Mouse (Mus musculus): ENCODE measurements at regions not wholly inside any gene's neighbourhood (a gene's known extent, or its start where the extent isn't known, plus 50 kb on each side); places are given as distances from the start of the nearest gene placed in this dataset.
"Not testable (repeated sequence)": the region's sequence is repeated elsewhere in the genome, so short reads cannot be mapped to it uniquely, and the experiment has no call there.

GRCm38 (mm10) chr9:31650362-31651130, 186.3 kb upstream of the Tmem45b start:
- no peak for DNase-seq

GRCm38 (mm10) chr9:31649073-31649472, 184.8 kb upstream of the Tmem45b start:
- no peak for DNase-seq

- no peak for DNase-seq
Measured at GRCm38 (mm10) chr9:31648551-31648950, 184.3 kb upstream of the Tmem45b start.

GRCm38 (mm10) chr9:31645114-31645513, 180.9 kb upstream of the Tmem45b start:
- DNase-seq: no peak

- no peak for DNase-seq
Measured at GRCm38 (mm10) chr9:31644106-31644505, 179.8 kb upstream of the Tmem45b start.

- no peak for DNase-seq
Measured at GRCm38 (mm10) chr9:31642169-31642568, 177.9 kb upstream of the Tmem45b start.

GRCm38 (mm10) chr9:31628291-31628690, 164.0 kb upstream of the Tmem45b start:
- no peak for DNase-seq

GRCm38 (mm10) chr9:31621553-31621952, 157.3 kb upstream of the Tmem45b start:
- DNase-seq: not testable (repeated sequence)

- DNase-seq: no peak
Measured at GRCm38 (mm10) chr9:31619344-31619743, 155.1 kb upstream of the Tmem45b start.

- no peak for DNase-seq
Measured at GRCm38 (mm10) chr9:31614250-31614945, 150.1 kb upstream of the Tmem45b start.

- no peak for DNase-seq
Measured at GRCm38 (mm10) chr9:31611036-31611695, 146.9 kb upstream of the Tmem45b start.

GRCm38 (mm10) chr9:31610631-31611030, 146.4 kb upstream of the Tmem45b start:
- DNase-seq: no peak

GRCm38 (mm10) chr9:31610212-31610611, 145.9 kb upstream of the Tmem45b start:
- DNase-seq: no peak

GRCm38 (mm10) chr9:31609731-31610130, 145.5 kb upstream of the Tmem45b start:
- no peak for DNase-seq

GRCm38 (mm10) chr9:31608084-31608870, 144.0 kb upstream of the Tmem45b start:
- no peak for DNase-seq

- no peak for DNase-seq
Measured at GRCm38 (mm10) chr9:31606936-31607335, 142.7 kb upstream of the Tmem45b start.

- no peak for DNase-seq
Measured at GRCm38 (mm10) chr9:31604497-31605090, 140.3 kb upstream of the Tmem45b start.

GRCm38 (mm10) chr9:31602707-31603106, 138.4 kb upstream of the Tmem45b start:
- no peak for DNase-seq

GRCm38 (mm10) chr9:31595096-31595495, 130.8 kb upstream of the Tmem45b start:
- no peak for DNase-seq

GRCm38 (mm10) chr9:31587671-31588070, 123.4 kb upstream of the Tmem45b start:
- no peak for DNase-seq

GRCm38 (mm10) chr9:31583983-31584382, 119.7 kb upstream of the Tmem45b start:
- no peak for DNase-seq

GRCm38 (mm10) chr9:31582947-31583346, 118.7 kb upstream of the Tmem45b start:
- no peak for DNase-seq

Measured in liver (tissue).